17 mouse cellular contexts compared by ENCODE assay signal in the genomic region with DNA sequence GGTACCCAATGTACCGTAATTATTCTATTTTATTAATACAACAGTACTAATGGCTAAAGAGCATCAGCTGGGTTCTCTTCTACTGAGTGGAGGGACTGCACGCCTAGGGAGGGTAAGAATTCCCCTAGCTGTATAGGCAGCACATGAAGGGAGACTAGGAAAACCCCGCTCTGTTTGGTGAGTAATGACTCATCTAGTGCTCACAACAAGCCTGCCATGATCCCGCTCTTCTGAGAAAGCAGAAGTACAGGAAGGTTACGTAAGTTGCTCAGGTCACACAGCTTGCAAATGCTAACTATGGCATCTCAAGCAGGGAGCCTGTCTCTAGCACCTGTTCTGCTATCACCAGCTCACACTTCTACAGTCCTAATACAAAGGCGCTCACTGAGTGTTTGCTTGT. TPM values are rescaled to one million over a fixed set of nuclear protein-coding genes. Genes with fewer than 3 reads are reported as not detected.
A peak's percentile ranks its signal among the peaks of the same experiment; 100 is the strongest.
DNase-seq lines count a peak whose midpoint lies in the region; ATAC-seq and TF ChIP-seq lines count a peak whose summit lies in the region.
"Had no signal": no experiment of that assay in that cellular context is flagged by ENCODE, and none has a peak within 500 bp of the region (broad histone marks: within the 10 kb centered on the region; RNA-seq: fewer than 3 reads in every experiment).

No protein-coding gene starts in this region.

- DNase-seq in kidney, adult 2 months, result peak; percentile 69
- DNase-seq in CH12.LX (ENCODE audit: extremely low read depth), result peak; percentile 86
- peak; percentile 48 for DNase-seq in cerebellum, adult 8-10 months
- DNase-seq in kidney, postnatal 14 days, result peak; percentile 5
- DNase-seq in gastrocnemius, adult 18-20 months (ENCODE audit: low spot score), result no peak
- DNase-seq in left cerebral cortex, postnatal 10 days (ENCODE audit: extremely low spot score in 1 of 2, low spot score in 2 of 2), result no peak
- DNase-seq in heart, postnatal 10 days, result no peak
- DNase-seq: forebrain, postnatal 0 days; heart, adult 11 months; heart, postnatal 36 days; layer of hippocampus, postnatal 36 days; lung, adult 2 months; thymus, postnatal 4 days had no signal

- peak; percentile 65 for TF ChIP-seq EP300 in CH12.LX (IDR thresholded peaks at IDR 0.05; ENCODE audit: low read length)

- H3K4me3 ChIP-seq in kidney, adult 2 months (ENCODE audit: insufficient read depth, low read depth, low read length), result peak overlapping the region; percentile 52
- no peak overlapping the region for H3K4me3 ChIP-seq in kidney, embryonic 16.5 days (ENCODE audit: low read length)
- H3K4me3 ChIP-seq in CH12.LX (replicated peaks in 1 of 3; ENCODE audit: low read depth in 2 of 3, low read length in 2 of 3, poor library complexity in 1 of 3), result no peak overlapping the region
- H3K4me3 ChIP-seq: limb, embryonic 13.5 days; midbrain, embryonic 12.5 days had no signal

- WGBS in kidney, adult 2 months, result 60% methylated on average over 6 of the region's 6 CpGs
- WGBS in kidney, embryonic 16.5 days, result 87% methylated on average over 6 of the region's 6 CpGs

- dilution Hi-C loops in CH12.LX (cut with MboI; ENCODE audit: extremely low pct_ligation_motif_present, extremely low pct_unique_long_range_greater_than_20kb, low sequenced_read_pairs), result no loop called here

- no peaks in the 10 kb centered on the region for H3K9me3 ChIP-seq in kidney, embryonic 16.5 days (ENCODE audit: low read length)
- H3K9me3 ChIP-seq in CH12.LX (replicated peaks; ENCODE audit: low read length), result no peaks in the 10 kb centered on the region
- H3K9me3 ChIP-seq: limb, embryonic 13.5 days; midbrain, embryonic 12.5 days had no signal

- in situ Hi-C loops in CH12.LX (cut with MboI; ENCODE audit: low pct_ligation_motif_present, low pct_unique_long_range_greater_than_20kb, low sequenced_read_pairs), result no loop called here

- H3K4me2 ChIP-seq in kidney, embryonic 16.5 days (replicated peaks; ENCODE audit: low read depth, low read length), result no peak overlapping the region
- H3K4me2 ChIP-seq in CH12.LX (ENCODE audit: insufficient read depth, low read depth, poor library complexity, severe bottlenecking), result no peak overlapping the region
- H3K4me2 ChIP-seq: limb, embryonic 13.5 days; midbrain, embryonic 12.5 days had no signal

- H3K36me3 ChIP-seq in kidney, adult 2 months (ENCODE audit: control insufficient read depth, insufficient read depth, low read length), result no peaks in the 10 kb centered on the region
- no peaks in the 10 kb centered on the region for H3K36me3 ChIP-seq in kidney, embryonic 16.5 days (ENCODE audit: insufficient read depth, low read length)
- H3K36me3 ChIP-seq in CH12.LX (replicated peaks in 1 of 2; ENCODE audit: control insufficient read depth in 1 of 2, insufficient read depth in 1 of 2, low read length in 1 of 2), result no peaks in the 10 kb centered on the region
- H3K36me3 ChIP-seq: limb, embryonic 13.5 days; midbrain, embryonic 12.5 days had no signal

- no peak for TF ChIP-seq RAD21 in CH12.LX (IDR thresholded peaks at IDR 0.05; ENCODE audit: low read depth, low read length)

- no peak for TF ChIP-seq POLR2A in kidney, adult 2 months (IDR thresholded peaks at IDR 0.05; ENCODE audit: low read depth, low read length)
- TF ChIP-seq POLR2A in CH12.LX (IDR thresholded peaks at IDR 0.05; ENCODE audit: low read depth, low read length), result no peak

- peaks cover 7% of the 10 kb centered on the region; the same call in 1 of the 2 replicates for H3K4me1 ChIP-seq in kidney, adult 2 months (ENCODE audit: control insufficient read depth, insufficient read depth, low read length)
- H3K4me1 ChIP-seq in kidney, embryonic 16.5 days (ENCODE audit: insufficient read depth, low read length), result no peaks in the 10 kb centered on the region
- peaks cover 0 to 29% of the 10 kb centered on the region in 2 experiments; a peak in 2 of 4 replicates for H3K4me1 ChIP-seq in CH12.LX (ENCODE audit: control insufficient read depth in 1 of 2, insufficient read depth in 2 of 2)
- H3K4me1 ChIP-seq: limb, embryonic 13.5 days; midbrain, embryonic 12.5 days had no signal

- H3K9ac ChIP-seq in kidney, embryonic 16.5 days (replicated peaks; ENCODE audit: low read length), result no peak overlapping the region
- no peak overlapping the region for H3K9ac ChIP-seq in CH12.LX (ENCODE audit: insufficient read depth, low read depth)
- H3K9ac ChIP-seq: forebrain, postnatal 0 days; limb, embryonic 13.5 days; midbrain, embryonic 12.5 days had no signal

- no peak for TF ChIP-seq CTCF in kidney, adult 2 months (conservative IDR thresholded peaks at IDR 0.05; ENCODE audit: insufficient read depth, insufficient read length, low read depth, low read length)
- no peak for TF ChIP-seq CTCF in CH12.LX (conservative IDR thresholded peaks at IDR 0.05 in 1 of 2, IDR thresholded peaks at IDR 0.05 in 1 of 2; ENCODE audit: low read depth in 2 of 2, low read length in 2 of 2)

- no peak for ATAC-seq in kidney, embryonic 16.5 days (ENCODE audit: low FRiP score, low TSS enrichment)
- ATAC-seq: forebrain, postnatal 0 days had no signal

- peak overlapping the region; percentile 99 for H3K27ac ChIP-seq in kidney, adult 2 months (ENCODE audit: insufficient read depth, low read depth, low read length)
- no peak overlapping the region for H3K27ac ChIP-seq in kidney, embryonic 16.5 days (ENCODE audit: low read length)
- no peak overlapping the region for H3K27ac ChIP-seq in CH12.LX (ENCODE audit: insufficient read depth, low read depth)
- H3K27ac ChIP-seq: limb, embryonic 13.5 days; midbrain, embryonic 12.5 days; stomach, postnatal 0 days had no signal

- no peaks in the 10 kb centered on the region for H3K79me2 ChIP-seq in CH12.LX (replicated peaks; ENCODE audit: control insufficient read depth, extremely low read depth, insufficient read depth, poor library complexity, severe bottlenecking)

- intact Hi-C loops in left cerebral cortex, postnatal 10 days (cut with DNase I), result no loop called here
- intact Hi-C loops in heart, postnatal 10 days (cut with DNase I), result no loop called here

- H3K27me3 ChIP-seq in kidney, adult 2 months (replicated peaks; ENCODE audit: control insufficient read depth, insufficient read depth, low read length), result no peaks in the 10 kb centered on the region
- no peaks in the 10 kb centered on the region for H3K27me3 ChIP-seq in kidney, embryonic 16.5 days (ENCODE audit: insufficient read depth, low read length)
- no peaks in the 10 kb centered on the region for H3K27me3 ChIP-seq in CH12.LX (replicated peaks)
- H3K27me3 ChIP-seq: limb, embryonic 13.5 days; midbrain, embryonic 12.5 days had no signal

TF ChIP-seq in CH12.LX, 34 proteins besides CTCF, POLR2A, EP300 and RAD21 (continues in another document):
- TF ChIP-seq KAT2A (IDR thresholded peaks at IDR 0.05; ENCODE audit: insufficient replicate concordance, low read length) (no peak), GABPA (IDR thresholded peaks at IDR 0.05; ENCODE audit: insufficient replicate concordance, low read depth, low read length) (no peak), UBTF (IDR thresholded peaks at IDR 0.05; ENCODE audit: low read depth, low read length) (no peak), HCFC1 (IDR thresholded peaks at IDR 0.05; ENCODE audit: low read depth, low read length) (no peak), ZKSCAN1 (IDR thresholded peaks at IDR 0.05; ENCODE audit: borderline replicate concordance, low read depth, low read length) (no peak), CHD2 (IDR thresholded peaks at IDR 0.05; ENCODE audit: low read length) (no peak), SIN3A (IDR thresholded peaks at IDR 0.05; ENCODE audit: low read length) (no peak), E2F4 (IDR thresholded peaks at IDR 0.05; ENCODE audit: insufficient replicate concordance, low read depth, low read length) (no peak), MEF2A (IDR thresholded peaks at IDR 0.05; ENCODE audit: borderline replicate concordance, low read depth, low read length) (peak; percentile 54; the same call in 1 of the 2 replicates), JUN (IDR thresholded peaks at IDR 0.05; ENCODE audit: insufficient read depth, low read depth, low read length) (no peak), ZC3H11A (IDR thresholded peaks at IDR 0.05; ENCODE audit: low read depth, low read length) (no peak), ETS1 (conservative IDR thresholded peaks at IDR 0.05; ENCODE audit: low read depth, low read length) (peak; percentile 94), MAZ (IDR thresholded peaks at IDR 0.05; ENCODE audit: low read depth, low read length) (no peak), TCF12 (IDR thresholded peaks at IDR 0.05; ENCODE audit: low read depth, low read length) (0 out of 2 replicates have a peak, but pooled peaks have one; percentile 15), PAX5 (IDR thresholded peaks at IDR 0.05; ENCODE audit: low read length) (no peak), SMC3 (IDR thresholded peaks at IDR 0.05; ENCODE audit: low read depth, low read length) (no peak), ZNF384 (IDR thresholded peaks at IDR 0.05; ENCODE audit: low read depth, low read length) (no peak), IRF4 (IDR thresholded peaks at IDR 0.05; ENCODE audit: low read depth, low read length) (peak; percentile 64), CHD1 (IDR thresholded peaks at IDR 0.05; ENCODE audit: low read depth, low read length) (no peak), NRF1 (IDR thresholded peaks at IDR 0.05; ENCODE audit: low read depth, low read length) (no peak), ZMIZ1 (IDR thresholded peaks at IDR 0.05; ENCODE audit: low read depth, low read length) (no peak), BHLHE40 (IDR thresholded peaks at IDR 0.05; ENCODE audit: low read depth, low read length) (peak; percentile 81), NELFE (IDR thresholded peaks at IDR 0.05; ENCODE audit: low read depth, low read length) (no peak), USF2 (conservative IDR thresholded peaks at IDR 0.05; ENCODE audit: low read depth, low read length) (no peak), TBP (conservative IDR thresholded peaks at IDR 0.05; ENCODE audit: low read depth, low read length) (no peak), JUND (conservative IDR thresholded peaks at IDR 0.05; ENCODE audit: low read depth, low read length) (peak; percentile 46; the same call in 1 of the 2 replicates), POLR2AphosphoS2 (IDR thresholded peaks at IDR 0.05; ENCODE audit: low read depth, low read length) (no peak), RCOR1 (conservative IDR thresholded peaks at IDR 0.05; ENCODE audit: low read depth, low read length) (no peak), ELF1 (IDR thresholded peaks at IDR 0.05; ENCODE audit: low read depth, low read length) (no peak)

RNA-seq across cellular contexts. Expression of gene Slc13a1, which starts 1.1 kb away (rescaled TPM):
- polyA plus RNA-seq in kidney, adult 2 months (2012; rRNA removed), result 219 and 268 TPM in 2 replicates
- polyA plus RNA-seq in kidney, embryonic 16.5 days (2015; fragmentation: Nextera tagmentation; extraction: Ambion mirVana), result 5.1 and 6.0 TPM in 2 replicates
- total RNA-seq in CH12.LX (2012; rRNA removed), result not detected in 2 replicates
- total RNA-seq in CH12.LX (2014; rRNA removed), result not detected in 2 replicates
- polyA plus RNA-seq in CH12.LX (2012; ENCODE audit: insufficient read length, low read depth), result not detected in 2 replicates
- not detected for total RNA-seq in gastrocnemius, adult 18-20 months (2021)
- total RNA-seq in left cerebral cortex, postnatal 10 days (2021), result under 1 TPM; 0.30 to 0.39 TPM
- total RNA-seq in heart, postnatal 10 days (2021), result not detected
- polyA plus RNA-seq: limb, embryonic 13.5 days; lung, adult 2 months; stomach, postnatal 0 days had no signal

Comparison
In these comparisons a context has a peak if more than half of its experiments do, and no peak if none do; other contexts are left out.
1. DNase-seq: peak in kidney, adult 2 months (single experiment), CH12.LX (single experiment), cerebellum, adult 8-10 months (single experiment) and kidney, postnatal 14 days (single experiment); none in gastrocnemius, adult 18-20 months (single experiment), left cerebral cortex, postnatal 10 days (0 of 2) and heart, postnatal 10 days (0 of 2).